In the genomic region with DNA sequence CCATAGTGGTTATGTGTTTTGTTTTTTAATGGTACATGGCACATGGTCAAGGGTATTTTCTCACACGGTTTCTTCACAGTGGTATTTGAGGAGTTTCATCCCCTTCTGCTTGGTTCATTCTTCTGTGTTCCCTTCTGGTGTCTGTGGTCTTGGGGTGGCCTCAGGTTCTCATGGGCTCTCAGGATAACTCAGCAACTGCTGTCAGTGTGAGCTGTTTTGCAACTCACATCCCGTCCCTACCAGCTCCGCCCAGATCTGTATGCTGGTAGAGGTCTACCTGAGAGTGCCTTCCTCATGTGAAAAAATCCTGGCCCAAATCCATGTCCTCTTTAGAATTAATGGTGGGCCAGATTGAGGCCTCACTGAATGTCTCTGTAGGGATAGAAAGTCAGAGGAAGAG, we compare ENCODE assay signal across 15 mouse cellular contexts.
"Had no signal": no experiment of that assay in that cellular context is flagged by ENCODE, and none has a peak within 500 bp of the region (broad histone marks: within the 10 kb centered on the region; RNA-seq: fewer than 3 reads in every experiment).

No protein-coding gene starts in this region.

- DNase-seq: gastrocnemius, adult 2 months; gastrocnemius, postnatal 10 days; gastrocnemius, postnatal 25 days; heart, adult 2 months; heart, postnatal 14 days; heart, postnatal 36 days; kidney, adult 11 months; kidney, adult 2 months; kidney, adult 9 months; kidney, postnatal 14 days; kidney, postnatal 36 days; liver; liver, embryonic 13.5 days had no signal

- ATAC-seq: hindbrain, postnatal 0 days; intestine, embryonic 16.5 days had no signal
